Mouse (Mus musculus) limb, embryonic 14.5 days (tissue): Measurements from ENCODE around the gene Arl3. TPM values are rescaled to one million over a fixed set of nuclear protein-coding genes. Genes with fewer than 3 reads are reported as not detected.
"Not testable (repeated sequence)": the region's sequence is repeated elsewhere in the genome, so short reads cannot be mapped to it uniquely, and the experiment has no call there.

Experiments used
- ATAC-seq: fragments of 200-750 bp; cut with Nextera tagmentation; 2 replicates; pipeline ENCODE4 v1.8.0; 2017; ENCODE audit warnings: low read depth, moderate number of reproducible peaks, moderate TSS enrichment; ENCODE audit not compliant: low FRiP score
- DNase-seq: peaks from one replicate; pipeline ENCODE4 v3.0.0-alpha.2; 2015; ENCODE audit warnings: low spot score
- H3K27ac ChIP-seq: fragments of 300-500 bp; sonication (generic); replicated peaks from 2 replicates; pipeline ENCODE4 v1.5.1; 2014; ENCODE audit warnings: low read depth, mild to moderate bottlenecking, low read length, moderate library complexity, mixed read lengths
- H3K27me3 ChIP-seq: fragments of 300-500 bp; sonication (generic); 2 replicates; pipeline ENCODE4 v1.6.1; 2014; ENCODE audit warnings: low read length, mixed read lengths; ENCODE audit not compliant: control insufficient read depth, insufficient read depth
- H3K36me3 ChIP-seq: fragments of 300-500 bp; sonication (generic); 2 replicates; pipeline ENCODE4 v1.6.1; 2014; ENCODE audit warnings: mild to moderate bottlenecking, low read length, moderate library complexity, mixed read lengths; ENCODE audit not compliant: control insufficient read depth, insufficient read depth
- H3K4me1 ChIP-seq: fragments of 300-500 bp; sonication (generic); 2 replicates; pipeline ENCODE4 v1.6.1; 2014; ENCODE audit warnings: antibody characterized with exemption, low read length, mixed read lengths; ENCODE audit not compliant: control insufficient read depth, insufficient read depth
- H3K4me2 ChIP-seq: fragments of 300-500 bp; sonication (generic); replicated peaks from 2 replicates; pipeline ENCODE4 v1.6.1; 2014; ENCODE audit warnings: low read depth, mild to moderate bottlenecking, low read length, moderate library complexity; ENCODE audit not compliant: severe bottlenecking
- H3K4me3 ChIP-seq: fragments of 300-500 bp; sonication (generic); replicated peaks from 2 replicates; pipeline ENCODE4 v1.5.1; 2014; ENCODE audit warnings: low read length
- H3K9ac ChIP-seq: fragments of 300-500 bp; sonication (generic); 2 replicates; pipeline ENCODE4 v1.6.1; 2014; ENCODE audit warnings: mild to moderate bottlenecking, low read depth, low read length, moderate library complexity; ENCODE audit not compliant: severe bottlenecking
- H3K9me3 ChIP-seq: fragments of 300-500 bp; sonication (generic); 2 replicates; pipeline ENCODE4 v1.6.1; 2016; ENCODE audit warnings: low read length; ENCODE audit not compliant: control insufficient read depth
- POLR2A ChIP-seq: fragments of 200-500 bp; IDR thresholded peaks from 2 replicates; pipeline ENCODE4 v1.8.0; 2012; ENCODE audit warnings: inconsistent platforms, mild to moderate bottlenecking, moderate library complexity, borderline replicate concordance; ENCODE audit not compliant: insufficient read depth, insufficient read length; ENCODE audit errors: extremely low read depth
- WGBS: fragments of 180-500 bp; shearing (Covaris S2); extraction: QIAGEN DNeasy Blood & Tissue Kit; methylation state at CpG from one replicate; pipeline ENCODE4 v1.1.7; 2014; 5-methylcytosine and 5-hydroxymethylcytosine counted together
- polyA plus RNA-seq, 2 experiments: library from polyadenylated mRNA; depleted of rRNA in 1 of 2; stranded (reverse) in 1 of 2; unstranded in 1 of 2; fragments of >200 nt; fragmentation: Nextera tagmentation in 1 of 2; extraction: Ambion mirVana in 1 of 2; gene quantifications; 2 replicates each; pipeline versions ENCODE4 v1.2.1 to v1.2.3; 2012 to 2014

Gene Arl3
- polyA plus RNA-seq, 2 experiments = 87.2 to 120 TPM

- 57% methylated on average over 13 of the region's 13 CpGs for WGBS
- Histone ChIP-seq H3K4me3 (no peak overlapping the region), H3K4me1 (no peaks in the 10 kb centered on the region), H3K27me3 (no peaks in the 10 kb centered on the region), H3K9me3 (no peaks in the 10 kb centered on the region), H3K36me3 (peaks cover 47% of the 10 kb centered on the region), H3K4me2 (no peak overlapping the region), H3K27ac (no peak overlapping the region), H3K9ac (no peak overlapping the region)
- ATAC-seq (0 out of 2 replicates have a peak, but pooled peaks have one; percentile 49), DNase-seq (peak; percentile 86)
- peak; percentile 41; the same call in 1 of the 2 replicates for TF ChIP-seq POLR2A
Measured at GRCm38 (mm10) chr19:46587823-46588508, 15.0 kb upstream of the Arl3 start.

GRCm38 (mm10) chr19:46575196-46575595 lies 2.2 kb upstream of the Arl3 start:
- WGBS = 46% methylated on average over 4 of the region's 4 CpGs
- H3K4me2 ChIP-seq = no peak overlapping the region
- no peak for ATAC-seq

GRCm38 (mm10) chr19:46573990-46574389 lies 992 bp upstream of the Arl3 start:
- no peak overlapping the region for H3K27ac ChIP-seq
- no peaks in the 10 kb centered on the region for H3K36me3 ChIP-seq
- H3K9me3 ChIP-seq = no peaks in the 10 kb centered on the region
- H3K9ac ChIP-seq = peak overlapping the region; percentile 69
- TF ChIP-seq POLR2A = no peak
- H3K4me3 ChIP-seq = peak overlapping the region; percentile 77
- DNase-seq = no peak
- H3K27me3 ChIP-seq = no peaks in the 10 kb centered on the region
- H3K4me1 ChIP-seq = peaks cover 18% of the 10 kb centered on the region
- ATAC-seq = no peak
- peak overlapping the region; percentile 84 for H3K4me2 ChIP-seq
- WGBS = 34% methylated on average over 6 of the region's 6 CpGs

More at GRCm38 (mm10) chr19:46575196-46575595, 2.2 kb upstream of the Arl3 start:
- no peaks in the 10 kb centered on the region for H3K9me3 ChIP-seq
- H3K27me3 ChIP-seq = no peaks in the 10 kb centered on the region
- no peak for DNase-seq
- no peak for TF ChIP-seq POLR2A
- H3K9ac ChIP-seq = no peak overlapping the region
- no peak overlapping the region for H3K4me3 ChIP-seq
- no peaks in the 10 kb centered on the region for H3K36me3 ChIP-seq
- peaks cover 18% of the 10 kb centered on the region for H3K4me1 ChIP-seq
- no peak overlapping the region for H3K27ac ChIP-seq

GRCm38 (mm10) chr19:46572548-46572947 lies 450 bp downstream of the Arl3 start:
- Histone ChIP-seq H3K27ac (peak overlapping the region; percentile 53), H3K27me3 (no peaks in the 10 kb centered on the region), H3K4me1 (peaks cover 18% of the 10 kb centered on the region), H3K36me3 (no peaks in the 10 kb centered on the region), H3K9me3 (no peaks in the 10 kb centered on the region), H3K9ac (peak overlapping the region; percentile 64), H3K4me3 (peak overlapping the region; percentile 77), H3K4me2 (peak overlapping the region; percentile 84)
- WGBS = 0% methylated on average over 17 of the region's 17 CpGs
- peak; percentile 10 for DNase-seq
- ATAC-seq = no peak; the same call in 1 of the 2 replicates
- no peak for TF ChIP-seq POLR2A

- H3K36me3 ChIP-seq = no peaks in the 10 kb centered on the region
- WGBS = 22% methylated on average over 10 of the region's 10 CpGs
- H3K27ac ChIP-seq = no peak overlapping the region
- ATAC-seq = no peak
- peak overlapping the region; percentile 84 for H3K4me2 ChIP-seq
- H3K4me1 ChIP-seq = peaks cover 18% of the 10 kb centered on the region
- no peaks in the 10 kb centered on the region for H3K9me3 ChIP-seq
- H3K9ac ChIP-seq = peak overlapping the region; percentile 64
- no peak for TF ChIP-seq POLR2A
- no peak for DNase-seq
- peak overlapping the region; percentile 77 for H3K4me3 ChIP-seq
- H3K27me3 ChIP-seq = no peaks in the 10 kb centered on the region
Measured at GRCm38 (mm10) chr19:46571878-46572244, 1.1 kb downstream of the Arl3 start.

GRCm38 (mm10) chr19:46571211-46571877 lies 1.7 kb downstream of the Arl3 start:
- ATAC-seq, H3K27me3 ChIP-seq, DNase-seq, H3K27ac ChIP-seq, H3K36me3 ChIP-seq, H3K9me3 ChIP-seq, H3K9ac ChIP-seq: not testable (repeated sequence)
- 85% methylated on average over 3 of the region's 3 CpGs for WGBS
- H3K4me2 ChIP-seq = peak overlapping the region; percentile 84
- peak overlapping the region; percentile 77 for H3K4me3 ChIP-seq
- peaks cover 18% of the 10 kb centered on the region for H3K4me1 ChIP-seq
